Mouse (Mus musculus) liver, embryonic 12.5 days (tissue): Measurements from ENCODE around the gene Olfr313. TPM values are rescaled to one million over a fixed set of nuclear protein-coding genes. Genes with fewer than 3 reads are reported as not detected.
"Not testable (repeated sequence)": the region's sequence is repeated elsewhere in the genome, so short reads cannot be mapped to it uniquely, and the experiment has no call there.

Experiments
- ATAC-seq: fragments of 200-750 bp; cut with Nextera tagmentation; 2 replicates; pipeline ENCODE4 v1.8.0; 2017; ENCODE audit warnings: moderate number of reproducible peaks, mild to moderate bottlenecking, moderate library complexity
- H3K27ac ChIP-seq: fragments of 300-500 bp; sonication (generic); 2 replicates; pipeline ENCODE4 v1.5.1; 2016; ENCODE audit warnings: mild to moderate bottlenecking
- H3K27me3 ChIP-seq: fragments of 300-500 bp; sonication (generic); replicated peaks from 2 replicates; pipeline ENCODE4 v1.6.1; 2016; ENCODE audit warnings: mild to moderate bottlenecking, moderate library complexity
- H3K36me3 ChIP-seq: fragments of 300-500 bp; sonication (generic); 2 replicates; pipeline ENCODE4 v1.6.1; 2016; ENCODE audit warnings: mild to moderate bottlenecking, moderate library complexity
- H3K4me1 ChIP-seq: fragments of 300-500 bp; sonication (generic); 2 replicates; pipeline ENCODE4 v1.6.1; 2016
- H3K4me2 ChIP-seq: fragments of 300-500 bp; sonication (generic); 2 replicates; pipeline ENCODE4 v1.6.1; 2016; ENCODE audit warnings: mild to moderate bottlenecking, moderate library complexity
- H3K4me3 ChIP-seq: fragments of 300-500 bp; sonication (generic); 2 replicates; pipeline ENCODE4 v1.5.1; 2016; ENCODE audit warnings: mild to moderate bottlenecking, moderate library complexity
- H3K9ac ChIP-seq: fragments of 300-500 bp; sonication (generic); 2 replicates; pipeline ENCODE4 v1.6.1; 2016; ENCODE audit warnings: mild to moderate bottlenecking, moderate library complexity
- H3K9me3 ChIP-seq: fragments of 300-500 bp; sonication (generic); replicated peaks from 2 replicates; pipeline ENCODE4 v1.6.1; 2016; ENCODE audit warnings: mild to moderate bottlenecking, moderate library complexity
- WGBS: fragments of 180-500 bp; shearing (Covaris S2); methylation state at CpG from one replicate; pipeline ENCODE4 v1.1.7; 2016; ENCODE audit not compliant: insufficient replicate concordance; 5-methylcytosine and 5-hydroxymethylcytosine counted together
- polyA plus RNA-seq: library from polyadenylated mRNA; unstranded; fragments of >200 nt; fragmentation: Nextera tagmentation; extraction: Ambion mirVana; gene quantifications from 2 replicates; pipeline ENCODE4 v1.2.1, GENCODE M21; 2016

Olfr313 gene
- polyA plus RNA-seq: not detected in 2 replicates

DNA sequence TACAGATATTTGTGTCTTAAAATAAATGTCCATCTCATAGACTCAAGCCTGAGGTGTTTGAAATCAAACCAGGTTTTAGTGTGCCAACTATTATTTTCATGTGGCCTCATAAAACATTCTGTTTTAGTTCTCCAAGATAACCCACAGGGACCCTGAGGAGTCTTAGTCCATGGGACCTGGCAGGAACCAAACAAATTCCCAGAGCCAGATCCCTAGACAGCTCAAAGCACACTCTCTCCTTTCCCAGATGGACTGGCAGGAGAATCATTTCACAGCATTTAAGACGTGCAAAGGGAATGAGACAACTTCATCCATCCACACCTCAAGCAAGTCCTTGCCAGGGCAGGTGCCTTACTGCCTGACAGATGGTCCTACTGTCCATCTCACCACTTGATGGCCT, at the start of gene Olfr313:
Gene Olfr313, plus strand, starts transcription at position 301 of the 400 bp plus-strand sequence.
- not testable (repeated sequence) for H3K36me3 ChIP-seq, H3K4me3 ChIP-seq, H3K27me3 ChIP-seq, H3K9me3 ChIP-seq, H3K9ac ChIP-seq, H3K4me2 ChIP-seq, H3K4me1 ChIP-seq, H3K27ac ChIP-seq, ATAC-seq
- 50% methylated on average over 1 of the region's 1 CpGs for WGBS

DNA sequence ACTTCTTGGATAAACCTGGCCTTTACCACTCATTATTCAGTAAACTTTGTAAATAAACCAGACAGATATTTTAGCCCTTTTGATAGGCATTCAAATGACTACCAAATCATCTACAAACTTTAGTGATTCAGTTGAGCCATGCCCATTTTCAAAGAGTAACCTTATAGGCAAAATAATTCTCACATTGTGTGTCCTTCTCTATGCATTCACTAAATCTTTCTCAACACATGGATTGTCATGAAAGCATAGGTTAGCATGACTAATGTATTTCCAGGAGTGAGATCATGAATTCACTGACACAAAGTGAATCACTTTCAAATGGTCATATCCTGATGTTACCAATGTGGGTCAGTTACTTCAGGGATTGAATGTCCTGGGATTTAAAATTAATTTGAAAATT, 41.9 kb upstream of the Olfr313 start, which contains the start of gene Olfr315:
Gene Olfr315, plus strand, starts transcription at position 301 of the 400 bp plus-strand sequence.
- no peaks in the 10 kb centered on the region for H3K4me1 ChIP-seq
- no peaks in the 10 kb centered on the region for H3K27me3 ChIP-seq
- no peak within 1 kb of the TSS for H3K27ac ChIP-seq
- H3K4me2 ChIP-seq: no peak within 1 kb of the TSS
- H3K9me3 ChIP-seq: no peaks in the 10 kb centered on the region
- H3K36me3 ChIP-seq: no peaks in the 10 kb centered on the region
- H3K9ac ChIP-seq: no peak within 1 kb of the TSS
- no peak for ATAC-seq
- H3K4me3 ChIP-seq: no peak within 1 kb of the TSS

DNA sequence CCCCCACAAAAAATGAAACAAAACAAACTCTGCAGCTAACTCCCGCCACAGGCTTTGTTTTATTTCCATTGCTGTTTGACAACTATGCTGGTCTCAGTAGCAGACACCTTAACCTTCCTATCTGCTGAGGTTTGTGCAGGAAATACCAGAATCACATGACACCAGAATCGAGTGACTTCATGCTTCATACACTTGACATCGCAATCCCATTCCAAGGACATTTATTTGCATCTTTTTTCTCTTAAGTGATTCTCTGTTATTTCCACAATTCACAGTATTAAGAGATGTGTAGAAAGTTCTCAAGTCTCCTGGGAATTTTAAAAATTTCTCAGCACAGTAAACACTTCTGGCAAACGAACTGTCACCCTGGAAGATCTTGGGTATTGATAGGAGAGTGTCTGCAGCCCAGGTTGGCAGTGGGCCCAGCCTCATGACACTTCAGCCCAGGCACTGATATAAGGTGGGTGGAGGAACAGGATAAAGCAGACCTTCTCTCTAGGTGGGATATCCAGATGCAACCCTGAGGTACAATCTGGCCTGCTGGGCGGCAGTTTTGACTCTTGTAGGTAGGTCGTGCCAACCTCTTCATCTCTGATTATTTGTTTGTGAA, 32.2 kb upstream of the Olfr313 start, which contains the start of gene Olfr314:
Gene Olfr314, plus strand, starts transcription at position 473 of the 610 bp plus-strand sequence.
- no peak for ATAC-seq

DNA sequence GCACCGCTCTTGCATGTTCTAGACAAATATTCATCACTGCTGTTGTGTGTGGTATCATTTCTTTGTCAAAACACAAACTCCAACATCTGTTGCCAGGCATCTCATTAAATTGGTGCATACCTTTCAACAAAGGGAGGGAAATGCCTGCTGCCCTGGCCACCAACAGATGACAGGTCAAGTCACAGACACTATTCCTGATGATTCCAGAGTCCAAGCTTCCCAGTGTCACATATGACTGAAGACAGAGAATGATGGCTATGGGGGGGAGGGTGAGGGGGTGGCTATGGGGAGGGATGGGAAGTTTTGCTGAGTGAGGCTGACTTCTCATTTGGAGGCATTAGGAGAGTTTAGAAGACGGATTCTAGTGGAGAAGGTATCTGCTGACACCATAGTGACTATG, 30.6 kb upstream of the Olfr313 start:
- ATAC-seq: no peak
- Histone ChIP-seq H3K27me3 (no peaks in the 10 kb centered on the region), H3K4me1 (no peaks in the 10 kb centered on the region), H3K27ac (no peak overlapping the region), H3K4me3 (no peak overlapping the region), H3K9me3 (no peaks in the 10 kb centered on the region), H3K4me2 (no peak overlapping the region), H3K36me3 (no peaks in the 10 kb centered on the region), H3K9ac (no peak overlapping the region)
- 65% methylated on average over 2 of the region's 2 CpGs for WGBS

More for the DNA sequence above, 32.2 kb upstream of the Olfr313 start, which contains the start of gene Olfr314:
- no peak within 1 kb of the TSS for H3K4me3 ChIP-seq
- no peaks in the 10 kb centered on the region for H3K36me3 ChIP-seq
- no peaks in the 10 kb centered on the region for H3K9me3 ChIP-seq
- WGBS: 54% methylated on average over 6 of the region's 6 CpGs
- no peak within 1 kb of the TSS for H3K27ac ChIP-seq
- no peaks in the 10 kb centered on the region for H3K27me3 ChIP-seq
- no peak within 1 kb of the TSS for H3K4me2 ChIP-seq
- no peak within 1 kb of the TSS for H3K9ac ChIP-seq
- H3K4me1 ChIP-seq: no peaks in the 10 kb centered on the region

DNA sequence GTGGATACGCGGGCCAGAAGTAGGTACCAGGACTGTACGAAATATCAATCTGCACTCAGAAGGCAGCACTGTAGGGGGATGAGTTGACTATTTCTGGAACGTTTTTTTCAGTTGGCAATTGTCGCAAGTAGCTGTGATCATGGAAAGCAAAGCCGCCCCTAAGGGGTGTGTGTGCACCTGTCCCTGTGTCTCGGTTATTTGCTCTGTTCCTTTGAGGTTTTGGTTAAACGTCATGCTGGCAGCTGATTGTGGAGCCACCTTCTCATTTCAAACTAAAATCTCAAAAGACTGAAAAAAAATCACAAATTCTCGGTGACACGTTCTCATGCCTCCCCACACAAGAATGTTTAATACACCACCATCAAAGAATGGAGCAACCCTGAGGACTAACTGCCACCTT, 27.1 kb upstream of the Olfr313 start:
- Histone ChIP-seq H3K4me3 (no peak overlapping the region), H3K27me3 (no peaks in the 10 kb centered on the region), H3K36me3 (no peaks in the 10 kb centered on the region), H3K27ac (no peak overlapping the region), H3K9ac (no peak overlapping the region), H3K9me3 (no peaks in the 10 kb centered on the region), H3K4me1 (no peaks in the 10 kb centered on the region), H3K4me2 (no peak overlapping the region)
- no peak for ATAC-seq
- 77% methylated on average over 10 of the region's 10 CpGs for WGBS

DNA sequence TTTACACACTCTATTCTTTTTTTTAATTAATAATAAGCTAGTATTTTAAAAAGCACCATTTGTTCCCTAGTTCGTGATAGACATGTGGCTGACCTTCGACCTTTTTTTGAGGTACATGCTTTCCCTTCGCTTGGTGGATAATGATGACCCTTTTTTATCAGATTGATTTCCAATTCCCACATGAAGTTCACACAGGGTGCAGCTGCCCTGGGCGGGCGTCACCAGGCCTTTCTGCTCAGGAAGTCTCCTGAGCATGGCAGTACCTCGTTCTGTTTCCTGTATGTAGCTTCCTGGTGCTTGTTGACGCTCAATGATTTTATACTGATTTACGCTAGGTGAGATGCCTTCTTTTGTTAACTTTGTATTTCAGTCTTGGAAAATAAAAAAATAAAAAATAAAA, 26.5 kb upstream of the Olfr313 start:
- Histone ChIP-seq H3K4me1 (no peaks in the 10 kb centered on the region), H3K27me3 (no peaks in the 10 kb centered on the region), H3K27ac (no peak overlapping the region), H3K4me3 (no peak overlapping the region), H3K4me2 (no peak overlapping the region), H3K9me3 (no peaks in the 10 kb centered on the region), H3K36me3 (no peaks in the 10 kb centered on the region), H3K9ac (no peak overlapping the region)
- 58% methylated on average over 8 of the region's 8 CpGs for WGBS
- no peak for ATAC-seq

DNA sequence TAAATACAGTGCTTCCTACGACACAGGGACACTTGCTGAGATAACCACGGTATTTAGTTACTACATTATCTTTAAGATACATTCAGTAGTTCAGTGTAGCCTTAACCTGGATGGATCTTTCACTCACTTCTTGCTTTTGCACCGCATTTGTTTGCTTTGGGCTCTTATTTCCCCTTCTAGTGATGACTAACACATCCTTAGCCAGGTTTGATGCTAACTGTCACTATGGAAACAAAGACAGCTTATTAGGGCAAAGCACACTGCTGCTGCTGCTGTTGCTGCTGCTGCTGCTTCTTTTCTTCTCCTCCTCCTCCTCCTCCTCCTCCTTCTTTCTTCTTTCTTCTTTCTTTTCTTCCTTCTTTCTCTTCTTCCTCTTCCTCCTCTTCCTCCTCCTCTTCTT, 25.3 kb upstream of the Olfr313 start:
- Histone ChIP-seq H3K4me2 (no peak overlapping the region), H3K4me1 (no peaks in the 10 kb centered on the region), H3K9ac (no peak overlapping the region), H3K27ac (no peak overlapping the region), H3K4me3 (no peak overlapping the region), H3K9me3 (no peaks in the 10 kb centered on the region), H3K36me3 (no peaks in the 10 kb centered on the region), H3K27me3 (no peaks in the 10 kb centered on the region)
- ATAC-seq: no peak
- WGBS: 38% methylated on average over 3 of the region's 3 CpGs

DNA sequence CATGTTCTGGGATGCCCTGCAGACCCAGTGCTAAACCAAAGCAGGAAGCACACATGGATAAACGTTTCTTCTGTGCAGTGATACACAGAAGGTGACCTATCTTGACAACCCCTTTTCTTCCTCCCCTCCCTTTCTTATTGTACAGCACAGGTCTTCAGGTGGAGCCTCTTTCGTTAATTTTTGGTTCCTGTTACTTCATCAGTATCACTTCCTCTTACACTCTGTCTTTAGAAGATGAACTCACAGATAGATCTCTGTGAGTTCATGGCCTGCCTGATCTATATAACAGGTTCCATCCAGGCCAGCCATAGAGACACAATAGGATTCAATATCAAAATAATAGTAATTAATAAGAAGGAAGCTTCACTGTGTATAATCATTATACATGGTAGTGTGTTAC, 24.7 kb upstream of the Olfr313 start:
- Histone ChIP-seq H3K4me2 (no peak overlapping the region), H3K4me1 (no peaks in the 10 kb centered on the region), H3K9me3 (no peaks in the 10 kb centered on the region), H3K4me3 (no peak overlapping the region), H3K9ac (no peak overlapping the region), H3K27me3 (no peaks in the 10 kb centered on the region), H3K27ac (no peak overlapping the region), H3K36me3 (no peaks in the 10 kb centered on the region)
- ATAC-seq: no peak
- WGBS: 18% methylated on average over 2 of the region's 2 CpGs

- no peak overlapping the region for H3K9ac ChIP-seq
- H3K4me1 ChIP-seq: no peaks in the 10 kb centered on the region
- H3K4me2 ChIP-seq: no peak overlapping the region
- no peaks in the 10 kb centered on the region for H3K36me3 ChIP-seq
- no peaks in the 10 kb centered on the region for H3K9me3 ChIP-seq
- ATAC-seq: no peak
- no peak overlapping the region for H3K4me3 ChIP-seq
- no peak overlapping the region for H3K27ac ChIP-seq
- H3K27me3 ChIP-seq: no peaks in the 10 kb centered on the region
- WGBS: 49% methylated on average over 6 of the region's 6 CpGs
Observed at GRCm38 (mm10) chr11:58790646-58791045, 24.2 kb upstream of the Olfr313 start.

GRCm38 (mm10) chr11:58795856-58796255, 18.9 kb upstream of the Olfr313 start:
- Histone ChIP-seq H3K9ac (no peak overlapping the region), H3K9me3 (no peaks in the 10 kb centered on the region), H3K4me1 (no peaks in the 10 kb centered on the region), H3K4me3 (no peak overlapping the region), H3K4me2 (no peak overlapping the region), H3K36me3 (no peaks in the 10 kb centered on the region), H3K27ac (no peak overlapping the region), H3K27me3 (no peaks in the 10 kb centered on the region)
- no peak for ATAC-seq
- WGBS: 75% methylated on average over 2 of the region's 2 CpGs

GRCm38 (mm10) chr11:58796850-58797249, 17.9 kb upstream of the Olfr313 start:
- WGBS: 63% methylated on average over 7 of the region's 7 CpGs
- no peaks in the 10 kb centered on the region for H3K4me1 ChIP-seq
- no peak overlapping the region for H3K9ac ChIP-seq
- no peak for ATAC-seq
- H3K36me3 ChIP-seq: no peaks in the 10 kb centered on the region
- H3K4me3 ChIP-seq: no peak overlapping the region
- no peaks in the 10 kb centered on the region for H3K9me3 ChIP-seq
- H3K27me3 ChIP-seq: no peaks in the 10 kb centered on the region
- no peak overlapping the region for H3K27ac ChIP-seq
- H3K4me2 ChIP-seq: no peak overlapping the region

- Histone ChIP-seq H3K4me2 (no peak overlapping the region), H3K27me3 (no peaks in the 10 kb centered on the region), H3K27ac (no peak overlapping the region), H3K4me3 (no peak overlapping the region), H3K9ac (no peak overlapping the region), H3K4me1 (no peaks in the 10 kb centered on the region), H3K9me3 (no peaks in the 10 kb centered on the region), H3K36me3 (no peaks in the 10 kb centered on the region)
- WGBS: 57% methylated on average over 5 of the region's 5 CpGs
- no peak for ATAC-seq
Observed at GRCm38 (mm10) chr11:58799747-58800146, 15.1 kb upstream of the Olfr313 start.
